Mouse (Mus musculus) lung, postnatal 0 days (tissue): ENCODE results near the gene Kctd12b. TPM values are rescaled to one million over a fixed set of nuclear protein-coding genes. Genes with fewer than 3 reads are reported as not detected.

ENCODE experiments used
- ATAC-seq: fragments of 200-750 bp; cut with Nextera tagmentation; 2 replicates; pipeline ENCODE4 v1.8.0; 2017; ENCODE audit warnings: moderate library complexity
- DNase-seq: peaks from one replicate; pipeline ENCODE4 v3.0.0-alpha.2; 2016; ENCODE audit warnings: low spot score
- H3K27ac ChIP-seq: fragments of 300-500 bp; sonication (generic); 2 replicates; pipeline ENCODE4 v1.5.1; 2014; ENCODE audit warnings: antibody characterized with exemption, mild to moderate bottlenecking, low read length, mixed read lengths
- H3K27me3 ChIP-seq: fragments of 300-500 bp; sonication (generic); replicated peaks from 2 replicates; pipeline ENCODE4 v1.6.1; 2014; ENCODE audit warnings: low read length, mixed read lengths; ENCODE audit not compliant: insufficient read depth
- H3K36me3 ChIP-seq: fragments of 300-500 bp; sonication (generic); 2 replicates; pipeline ENCODE4 v1.6.1; 2014; ENCODE audit warnings: low read length, mixed read lengths; ENCODE audit not compliant: insufficient read depth
- H3K4me1 ChIP-seq: fragments of 300-500 bp; sonication (generic); 2 replicates; pipeline ENCODE4 v1.6.1; 2014; ENCODE audit warnings: antibody characterized with exemption, low read depth, low read length, mixed read lengths; ENCODE audit not compliant: insufficient read depth
- H3K4me2 ChIP-seq: fragments of 300-500 bp; sonication (generic); replicated peaks from 2 replicates; pipeline ENCODE4 v1.6.1; 2014; ENCODE audit warnings: low read depth, mild to moderate bottlenecking, low read length, moderate library complexity, mixed read lengths
- H3K4me3 ChIP-seq: fragments of 300-500 bp; sonication (generic); 2 replicates; pipeline ENCODE4 v1.5.1; 2014; ENCODE audit warnings: low read depth, low read length
- H3K9ac ChIP-seq: fragments of 300-500 bp; sonication (generic); replicated peaks from 2 replicates; pipeline ENCODE4 v1.6.1; 2014; ENCODE audit warnings: low read depth, mild to moderate bottlenecking
- H3K9me3 ChIP-seq: fragments of 300-500 bp; sonication (generic); 2 replicates; pipeline ENCODE4 v1.6.1; 2016; ENCODE audit warnings: low read length, mixed read lengths
- CTCF ChIP-seq: IDR thresholded peaks from 2 replicates; pipeline ENCODE4 v1.5.1; 2016; ENCODE audit warnings: antibody characterized with exemption, mild to moderate bottlenecking
- EP300 ChIP-seq: IDR thresholded peaks from 2 replicates; pipeline ENCODE4 v1.6.1; 2016; ENCODE audit warnings: antibody characterized with exemption, mild to moderate bottlenecking, control low read depth
- WGBS: fragments of 180-500 bp; shearing (Covaris S2); extraction: QIAGEN DNeasy Blood & Tissue Kit; methylation state at CpG from one replicate; pipeline ENCODE4 v1.1.7; 2014; 5-methylcytosine and 5-hydroxymethylcytosine counted together
- polyA plus RNA-seq: library from polyadenylated mRNA; unstranded; fragments of >200 nt; fragmentation: Nextera tagmentation; extraction: Ambion mirVana; gene quantifications from 2 replicates; pipeline ENCODE4 v1.2.1, GENCODE M21; 2015

The Kctd12b gene
- 8.2 and 9.7 TPM in 2 replicates for polyA plus RNA-seq

- Histone ChIP-seq H3K4me2 (peak within 1 kb of the TSS; percentile 46), H3K27ac (peak within 1 kb of the TSS; percentile 73), H3K27me3 (no peaks in the 10 kb centered on the region), H3K9ac (peak within 1 kb of the TSS; percentile 32), H3K9me3 (no peaks in the 10 kb centered on the region), H3K4me1 (no peaks in the 10 kb centered on the region), H3K36me3 (no peaks in the 10 kb centered on the region), H3K4me3 (peak within 1 kb of the TSS; percentile 46)
- no peak for TF ChIP-seq CTCF
- TF ChIP-seq EP300 = no peak
- ATAC-seq = peak; percentile 46
- DNase-seq = peak; percentile 59
- WGBS = 21% methylated on average over 11 of the region's 11 CpGs
Measured at GRCm38 (mm10) chrX:153695782-153696395, at the start of gene Kctd12b. Gene Kctd12b (minus strand): TSS chrX:153696391.

- Histone ChIP-seq H3K4me2 (no peak overlapping the region), H3K9ac (no peak overlapping the region), H3K9me3 (no peaks in the 10 kb centered on the region), H3K36me3 (no peaks in the 10 kb centered on the region), H3K27me3 (no peaks in the 10 kb centered on the region), H3K27ac (no peak overlapping the region), H3K4me1 (no peaks in the 10 kb centered on the region), H3K4me3 (no peak overlapping the region)
- DNase-seq (no peak), ATAC-seq (no peak)
- 89% methylated on average over 3 of the region's 3 CpGs for WGBS
- TF ChIP-seq EP300 (no peak), CTCF (no peak)
Measured at GRCm38 (mm10) chrX:153742493-153742892, 46.3 kb upstream of the Kctd12b start.

- no peak overlapping the region for H3K4me2 ChIP-seq
- no peak overlapping the region for H3K27ac ChIP-seq
- DNase-seq (peak; percentile 11), ATAC-seq (no peak)
- 28% methylated on average over 4 of the region's 4 CpGs for WGBS
- H3K4me1 ChIP-seq = no peaks in the 10 kb centered on the region
- TF ChIP-seq CTCF (no peak), EP300 (no peak)
- no peaks in the 10 kb centered on the region for H3K9me3 ChIP-seq
- H3K4me3 ChIP-seq = no peak overlapping the region
- no peaks in the 10 kb centered on the region for H3K27me3 ChIP-seq
- H3K36me3 ChIP-seq = no peaks in the 10 kb centered on the region
- no peak overlapping the region for H3K9ac ChIP-seq
Measured at GRCm38 (mm10) chrX:153735697-153736096, 39.5 kb upstream of the Kctd12b start.

GRCm38 (mm10) chrX:153724400-153724799, 28.2 kb upstream of the Kctd12b start:
- peak overlapping the region; percentile 56; the same call in 1 of the 2 replicates for H3K4me3 ChIP-seq
- no peak for ATAC-seq
- 14% methylated on average over 3 of the region's 3 CpGs for WGBS

GRCm38 (mm10) chrX:153723110-153723916, 27.1 kb upstream of the Kctd12b start, which contains the start of gene Nbdy:
Gene Nbdy (plus strand): TSS chrX:153723590.
- ATAC-seq (peak; percentile 94), DNase-seq (peak; percentile 80)
- peak within 1 kb of the TSS; percentile 56 for H3K4me2 ChIP-seq
- no peak for TF ChIP-seq CTCF
- no peak for TF ChIP-seq EP300
- peak within 1 kb of the TSS; percentile 73 for H3K27ac ChIP-seq
- no peaks in the 10 kb centered on the region for H3K36me3 ChIP-seq
- H3K4me3 ChIP-seq = peak within 1 kb of the TSS; percentile 56
- peak within 1 kb of the TSS; percentile 64 for H3K9ac ChIP-seq
- no peaks in the 10 kb centered on the region for H3K4me1 ChIP-seq
- no peaks in the 10 kb centered on the region for H3K27me3 ChIP-seq
- 8% methylated on average over 32 of the region's 32 CpGs for WGBS
- H3K9me3 ChIP-seq = no peaks in the 10 kb centered on the region

More at GRCm38 (mm10) chrX:153724400-153724799, 28.2 kb upstream of the Kctd12b start:
- Histone ChIP-seq H3K9ac (no peak overlapping the region), H3K27me3 (no peaks in the 10 kb centered on the region), H3K36me3 (no peaks in the 10 kb centered on the region), H3K27ac (no peak overlapping the region), H3K4me1 (no peaks in the 10 kb centered on the region), H3K9me3 (no peaks in the 10 kb centered on the region), H3K4me2 (peak overlapping the region; percentile 40)
- DNase-seq = peak; percentile 19
- TF ChIP-seq EP300 = no peak
- TF ChIP-seq CTCF = no peak

- no peaks in the 10 kb centered on the region for H3K27me3 ChIP-seq
- peak; percentile 16 for DNase-seq
- H3K9ac ChIP-seq = no peak overlapping the region
- H3K27ac ChIP-seq = no peak overlapping the region
- H3K4me2 ChIP-seq = no peak overlapping the region
- no peaks in the 10 kb centered on the region for H3K36me3 ChIP-seq
- ATAC-seq = no peak
- TF ChIP-seq EP300 (no peak), CTCF (peak; percentile 64)
- H3K4me3 ChIP-seq = no peak overlapping the region
- H3K9me3 ChIP-seq = no peaks in the 10 kb centered on the region
- no peaks in the 10 kb centered on the region for H3K4me1 ChIP-seq
- 24% methylated on average over 4 of the region's 4 CpGs for WGBS
Measured at GRCm38 (mm10) chrX:153719602-153720001, 23.4 kb upstream of the Kctd12b start.
